Mouse (Mus musculus): ENCODE measurements around the gene Bpnt1. TPM values are rescaled to one million over a fixed set of nuclear protein-coding genes. Genes with fewer than 3 reads are reported as not detected.

Bpnt1 gene
- total RNA-seq, 2 experiments from 2014 or later, result 17.8 to 18.1 TPM

DNA sequence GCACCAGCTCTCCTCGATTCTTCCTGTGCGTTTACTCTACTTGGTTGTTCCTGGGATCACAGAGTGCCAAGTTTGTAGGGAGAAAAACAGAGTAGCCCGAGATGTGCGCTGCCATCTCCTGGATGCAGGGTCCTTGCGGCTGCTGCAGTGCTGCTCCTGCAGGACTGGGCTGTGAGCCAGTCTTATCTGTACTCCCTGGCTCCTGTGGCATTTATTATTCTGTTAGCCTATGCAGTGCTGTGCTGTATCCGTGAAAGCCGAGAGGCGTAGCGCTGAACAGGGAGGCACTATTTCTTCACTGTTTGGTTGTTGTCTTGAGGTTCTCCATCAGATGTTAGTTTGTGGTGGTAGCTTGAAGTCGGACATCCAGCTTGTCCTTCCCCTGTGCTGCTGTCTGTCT lies 74.0 kb downstream of the Bpnt1 start:
- DNase-seq, result no peak

Small RNA genes lying within 50 kb of the gene (microRNA-seq; reads per million reads assigned to microRNA genes)
- 0.26 to 0.74 reads per million in 2 experiments for gene Mir194-1 (ENCODE audit: borderline replicate concordance in 2 of 2)
- gene Mir215 (ENCODE audit: borderline replicate concordance in 2 of 2), result 0 to 1.6 reads per million in 2 experiments

Other genes starting within 250 kb of the Bpnt1 start
- 10 to 100 TPM; 15.8 to 16.3 TPM for gene Rab3gap2, start 128.0 kb upstream of the Bpnt1 start, total RNA-seq (2021)
- 10 to 100 TPM; 33.4 to 38.5 TPM for gene Iars2, start 2.8 kb upstream of the Bpnt1 start, total RNA-seq (2021)
- gene Eprs, start 30.9 kb downstream of the Bpnt1 start, total RNA-seq (2021), result 100 to 1,000 TPM; 147 to 149 TPM
- not detected for gene Slc30a10, start 122.7 kb downstream of the Bpnt1 start, total RNA-seq (2021)